Mouse (Mus musculus) midbrain, postnatal 0 days (tissue): ENCODE results near the gene Lrrc38. TPM values are rescaled to one million over a fixed set of nuclear protein-coding genes. Genes with fewer than 3 reads are reported as not detected.

ENCODE experiments used
- ATAC-seq: fragments of 200-750 bp; cut with Nextera tagmentation; 2 replicates; pipeline ENCODE4 v1.8.0; 2017; ENCODE audit warnings: moderate number of reproducible peaks, mild to moderate bottlenecking, moderate TSS enrichment, moderate library complexity; ENCODE audit not compliant: low FRiP score
- DNase-seq: peaks from one replicate; pipeline ENCODE4 v3.0.0-alpha.2; 2015; ENCODE audit warnings: low spot score
- H3K27ac ChIP-seq: fragments of 300-500 bp; sonication (generic); 2 replicates; pipeline ENCODE4 v1.5.1; 2014; ENCODE audit warnings: low read depth, mild to moderate bottlenecking, low read length, mixed read lengths
- H3K27me3 ChIP-seq: fragments of 300-500 bp; sonication (generic); 2 replicates; pipeline ENCODE4 v1.6.1; 2014; ENCODE audit warnings: low read length, control low read depth, mixed read lengths; ENCODE audit not compliant: insufficient read depth
- H3K36me3 ChIP-seq: fragments of 300-500 bp; sonication (generic); 2 replicates; pipeline ENCODE4 v1.6.1; 2014; ENCODE audit warnings: low read length, control low read depth, mixed read lengths; ENCODE audit not compliant: insufficient read depth
- H3K4me1 ChIP-seq: fragments of 300-500 bp; sonication (generic); 2 replicates; pipeline ENCODE4 v1.6.1; 2014; ENCODE audit warnings: mild to moderate bottlenecking, control low read depth, antibody characterized with exemption, low read length, mixed read lengths; ENCODE audit not compliant: insufficient read depth
- H3K4me2 ChIP-seq: fragments of 300-500 bp; sonication (generic); 2 replicates; pipeline ENCODE4 v1.6.1; 2014; ENCODE audit warnings: low read depth, mild to moderate bottlenecking, low read length, mixed read lengths; ENCODE audit not compliant: poor library complexity, severe bottlenecking
- H3K4me3 ChIP-seq: fragments of 300-500 bp; sonication (generic); 2 replicates; pipeline ENCODE4 v1.5.1; 2014; ENCODE audit warnings: low read depth, mild to moderate bottlenecking, low read length, moderate library complexity
- H3K9ac ChIP-seq: fragments of 300-500 bp; sonication (generic); replicated peaks from 2 replicates; pipeline ENCODE4 v1.6.1; 2014; ENCODE audit warnings: mild to moderate bottlenecking, low read length, moderate library complexity, mixed read lengths; ENCODE audit not compliant: poor library complexity, severe bottlenecking
- H3K9me3 ChIP-seq: fragments of 300-500 bp; sonication (generic); 2 replicates; pipeline ENCODE4 v1.6.1; 2016; ENCODE audit warnings: low read length, control low read depth
- CTCF ChIP-seq: IDR thresholded peaks from 2 replicates; pipeline ENCODE4 v1.5.1; 2016; ENCODE audit warnings: antibody characterized with exemption, mild to moderate bottlenecking
- WGBS: fragments of 180-500 bp; shearing (Covaris S2); extraction: QIAGEN DNeasy Blood & Tissue Kit; methylation state at CpG from one replicate; pipeline ENCODE4 v1.1.7; 2014; 5-methylcytosine and 5-hydroxymethylcytosine counted together
- polyA plus RNA-seq: library from polyadenylated mRNA; unstranded; fragments of >200 nt; fragmentation: Nextera tagmentation; extraction: Ambion mirVana; gene quantifications from 2 replicates; pipeline ENCODE4 v1.2.1, GENCODE M21; 2015
- total RNA-seq: library from RNA; depleted of rRNA; stranded (reverse); fragments of >200 nt; gene quantifications from 2 replicates; pipeline ENCODE4 v1.2.3, GENCODE M21; 2014

Lrrc38 gene
- total and polyA plus RNA-seq, 2 experiments from 2014 or later, result 0.33 to 0.67 TPM

- whole genome bisulfite sequencing, result 43% methylated on average over 4 of the region's 4 CpGs
- H3K27ac ChIP-seq, result no peak overlapping the region
- ATAC-seq, result no peak
- DNase-seq, result no peak
- no peaks in the 10 kb centered on the region for H3K27me3 ChIP-seq
- TF ChIP-seq CTCF, result peak; percentile 67
- no peak overlapping the region for H3K4me3 ChIP-seq
- no peaks in the 10 kb centered on the region for H3K36me3 ChIP-seq
- H3K9ac ChIP-seq, result no peak overlapping the region
- no peaks in the 10 kb centered on the region; the same call in 1 of the 2 replicates for H3K4me1 ChIP-seq
- H3K4me2 ChIP-seq, result no peak overlapping the region
- H3K9me3 ChIP-seq, result no peaks in the 10 kb centered on the region
These were observed 34.1 kb downstream of the Lrrc38 start for GRCm38 (mm10) chr4:143383646-143384045.

- Histone ChIP-seq H3K4me3 (peak overlapping the region; percentile 36), H3K4me2 (peak overlapping the region; percentile 48), H3K4me1 (no peaks in the 10 kb centered on the region), H3K27me3 (no peaks in the 10 kb centered on the region), H3K9me3 (no peaks in the 10 kb centered on the region), H3K9ac (no peak overlapping the region), H3K36me3 (no peaks in the 10 kb centered on the region), H3K27ac (no peak overlapping the region)
- DNase-seq, result peak; percentile 72
- peak; percentile 57 for TF ChIP-seq CTCF
- ATAC-seq, result peak; percentile 86
- 15% methylated on average over 21 of the region's 43 CpGs for WGBS
These were observed 39.6 kb downstream of the Lrrc38 start for GRCm38 (mm10) chr4:143388955-143389702.

GRCm38 (mm10) chr4:143394181-143394580, 44.6 kb downstream of the Lrrc38 start, which contains the start of gene Pramel1:
Gene Pramel1 (plus strand): TSS chr4:143394428.
- Histone ChIP-seq H3K9ac (no peak within 1 kb of the TSS), H3K27me3 (no peaks in the 10 kb centered on the region), H3K4me1 (no peaks in the 10 kb centered on the region), H3K9me3 (no peaks in the 10 kb centered on the region), H3K36me3 (no peaks in the 10 kb centered on the region), H3K4me2 (no peak within 1 kb of the TSS), H3K27ac (no peak within 1 kb of the TSS), H3K4me3 (no peak within 1 kb of the TSS)
- ATAC-seq (no peak), DNase-seq (no peak)
- no peak for TF ChIP-seq CTCF
- 83% methylated on average over 26 of the region's 26 CpGs for WGBS

- ATAC-seq (peak; percentile 24; the same call in 1 of the 2 replicates), DNase-seq (no peak)
- Histone ChIP-seq H3K27me3 (no peaks in the 10 kb centered on the region), H3K27ac (peak overlapping the region; percentile 82; the same call in 1 of the 2 replicates), H3K4me2 (peak overlapping the region; percentile 50), H3K36me3 (peaks cover 9% of the 10 kb centered on the region), H3K9ac (no peak overlapping the region), H3K4me3 (peak overlapping the region; percentile 50), H3K4me1 (no peaks in the 10 kb centered on the region), H3K9me3 (no peaks in the 10 kb centered on the region)
- no peak for TF ChIP-seq CTCF
- WGBS, result 65% methylated on average over 5 of the region's 5 CpGs
These were observed 62.1 kb downstream of the Lrrc38 start for GRCm38 (mm10) chr4:143411566-143412218.

- TF ChIP-seq CTCF, result no peak
- Histone ChIP-seq H3K27ac (peak within 1 kb of the TSS; percentile 82), H3K4me2 (peak within 1 kb of the TSS; percentile 53), H3K4me1 (no peaks in the 10 kb centered on the region), H3K27me3 (no peaks in the 10 kb centered on the region), H3K9ac (peak within 1 kb of the TSS; percentile 46; the same call in 1 of the 2 replicates), H3K4me3 (peak within 1 kb of the TSS; percentile 50), H3K9me3 (no peaks in the 10 kb centered on the region), H3K36me3 (peaks cover 15% of the 10 kb centered on the region)
- WGBS, result under 1% methylated on average over 50 of the region's 50 CpGs
- peak; percentile 97 for DNase-seq
- peak; percentile 92 for ATAC-seq
These were observed 62.9 kb downstream of the Lrrc38 start, which contains the start of gene Pramef8 for GRCm38 (mm10) chr4:143412219-143413092. Gene Pramef8 (plus strand): TSS chr4:143412426.
